Mouse (Mus musculus): ENCODE results near the gene Adra1b. TPM values are rescaled to one million over a fixed set of nuclear protein-coding genes. Genes with fewer than 3 reads are reported as not detected.

Adra1b gene
- polyA plus RNA-seq, 1 experiment from 2014 or later, result 6.1 TPM

DNA sequence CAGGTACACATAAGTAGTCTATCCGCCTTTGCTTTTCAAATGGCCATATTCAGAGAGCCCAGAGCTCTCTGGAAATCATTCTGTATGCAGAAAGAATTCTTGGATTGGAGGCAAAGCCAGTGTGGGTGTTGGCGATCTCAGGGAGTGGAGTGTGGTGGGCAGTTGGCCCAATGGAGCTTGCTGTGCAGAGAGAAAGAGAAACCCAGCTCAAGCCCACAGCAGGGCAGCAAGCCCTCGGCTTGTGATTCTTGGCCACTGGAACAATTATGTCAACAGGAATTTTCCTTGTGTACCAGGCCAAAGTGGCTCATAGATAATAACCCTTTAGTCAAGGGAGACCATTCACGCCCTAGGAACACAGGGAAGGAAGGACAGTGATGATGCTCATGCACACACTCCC lies 53.0 kb downstream of the Adra1b start:
- H3K4me2 ChIP-seq, result no peak overlapping the region
- no peaks in the 10 kb centered on the region for H3K36me3 ChIP-seq
- no peak for ATAC-seq (ENCODE audit: insufficient number of reproducible peaks, low FRiP score)
- H3K27ac ChIP-seq (ENCODE audit: poor library complexity, severe bottlenecking), result no peak overlapping the region
- no peak overlapping the region for H3K4me3 ChIP-seq
- H3K9ac ChIP-seq, result no peak overlapping the region
- H3K27me3 ChIP-seq (replicated peaks), result no peaks in the 10 kb centered on the region
- no peaks in the 10 kb centered on the region for H3K9me3 ChIP-seq (replicated peaks)
- WGBS, result 74% methylated on average over 4 of the region's 4 CpGs
- 0 out of 2 replicates have a peak, but pooled peaks cover 4% of the 10 kb centered on the region for H3K4me1 ChIP-seq (replicated peaks)

DNA sequence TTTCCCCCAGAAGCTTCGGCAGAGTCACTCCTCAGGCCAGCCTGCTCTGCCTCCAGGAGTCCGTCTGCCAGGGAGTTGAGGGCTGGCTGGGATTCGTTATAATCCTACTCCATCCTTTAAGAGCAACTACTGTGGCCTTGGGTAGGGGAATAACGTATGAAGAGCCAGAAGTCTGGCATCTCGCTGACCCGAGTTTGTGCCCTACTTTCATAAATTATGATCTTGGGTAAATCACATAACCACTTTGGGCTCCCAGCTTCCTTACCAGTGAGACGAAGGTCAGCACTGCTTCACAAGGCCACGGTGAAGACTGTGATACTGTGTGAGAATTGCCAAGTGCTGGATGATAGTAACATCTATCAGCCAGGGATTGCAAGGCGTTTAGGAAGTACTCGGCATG lies 59.4 kb downstream of the Adra1b start:
- H3K27ac ChIP-seq (ENCODE audit: poor library complexity, severe bottlenecking), result no peak overlapping the region
- 65% methylated on average over 10 of the region's 10 CpGs for WGBS

GRCm38 (mm10) chr11:43840491-43840890 lies 60.5 kb downstream of the Adra1b start:
- Histone ChIP-seq H3K4me2 (no peak overlapping the region), H3K27me3 (replicated peaks) (peaks cover 16% of the 10 kb centered on the region; the same call in 1 of the 2 replicates), H3K4me3 (no peak overlapping the region), H3K9ac (no peak overlapping the region), H3K4me1 (replicated peaks) (peaks cover 4% of the 10 kb centered on the region), H3K36me3 (no peaks in the 10 kb centered on the region), H3K9me3 (replicated peaks) (no peaks in the 10 kb centered on the region), H3K27ac (ENCODE audit: poor library complexity, severe bottlenecking) (no peak overlapping the region)
- no peak for ATAC-seq (ENCODE audit: insufficient number of reproducible peaks, low FRiP score)
- 70% methylated on average over 6 of the region's 6 CpGs for WGBS

More for the DNA sequence above, 59.4 kb downstream of the Adra1b start:
- Histone ChIP-seq H3K27me3 (replicated peaks) (peaks cover 11% of the 10 kb centered on the region; the same call in 1 of the 2 replicates), H3K4me1 (replicated peaks) (no peaks in the 10 kb centered on the region), H3K36me3 (no peaks in the 10 kb centered on the region), H3K9me3 (replicated peaks) (no peaks in the 10 kb centered on the region), H3K9ac (no peak overlapping the region), H3K4me3 (no peak overlapping the region), H3K4me2 (no peak overlapping the region)
- no peak for ATAC-seq (ENCODE audit: insufficient number of reproducible peaks, low FRiP score)

GRCm38 (mm10) chr11:43835880-43836740 lies 64.9 kb downstream of the Adra1b start:
- peaks cover 24% of the 10 kb centered on the region for H3K27me3 ChIP-seq (replicated peaks)
- WGBS, result 4% methylated on average over 68 of the region's 68 CpGs
- H3K4me2 ChIP-seq, result peak overlapping the region; percentile 72
- peak overlapping the region; percentile 56 for H3K4me3 ChIP-seq
- H3K9ac ChIP-seq, result peak overlapping the region; percentile 67
- peak; percentile 88 for ATAC-seq (ENCODE audit: insufficient number of reproducible peaks, low FRiP score)
- H3K4me1 ChIP-seq (replicated peaks), result peaks cover 18% of the 10 kb centered on the region
- H3K9me3 ChIP-seq (replicated peaks), result no peaks in the 10 kb centered on the region
- no peaks in the 10 kb centered on the region for H3K36me3 ChIP-seq
- no peak overlapping the region for H3K27ac ChIP-seq (ENCODE audit: poor library complexity, severe bottlenecking)

- WGBS, result 88% methylated on average over 15 of the region's 15 CpGs
Observed at GRCm38 (mm10) chr11:43835456-43835855, 65.6 kb downstream of the Adra1b start.

DNA sequence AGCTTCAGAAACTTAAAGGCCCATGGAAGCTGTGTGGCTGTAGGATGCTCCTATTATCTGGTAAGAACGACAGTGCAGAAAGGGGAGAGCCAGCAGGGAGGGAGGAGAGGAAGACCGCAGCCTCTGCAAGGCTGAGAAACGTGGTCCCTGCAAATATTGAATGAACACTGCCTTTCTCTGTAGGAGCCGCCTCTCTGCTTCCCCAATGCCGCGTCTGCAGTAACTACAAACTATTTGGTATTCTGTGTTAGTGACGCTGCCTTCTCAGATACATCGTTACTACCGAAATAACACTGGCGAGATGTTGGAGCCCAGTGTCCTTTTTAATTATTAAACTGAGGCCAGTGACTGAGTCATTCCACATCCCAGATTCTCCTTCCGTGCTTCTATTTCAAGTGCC lies 66.5 kb downstream of the Adra1b start:
- WGBS, result 50% methylated on average over 11 of the region's 11 CpGs
- Histone ChIP-seq H3K36me3 (no peaks in the 10 kb centered on the region), H3K4me1 (replicated peaks) (peaks cover 18% of the 10 kb centered on the region), H3K4me2 (peak overlapping the region; percentile 72), H3K9ac (peak overlapping the region; percentile 52; the same call in 1 of the 2 replicates), H3K27ac (ENCODE audit: poor library complexity, severe bottlenecking) (no peak overlapping the region), H3K4me3 (peak overlapping the region; percentile 56), H3K9me3 (replicated peaks) (peaks cover under 1% of the 10 kb centered on the region; the same call in 1 of the 2 replicates), H3K27me3 (replicated peaks) (peaks cover 21% of the 10 kb centered on the region)
- no peak for ATAC-seq (ENCODE audit: insufficient number of reproducible peaks, low FRiP score)

More at GRCm38 (mm10) chr11:43835456-43835855, 65.6 kb downstream of the Adra1b start:
- no peaks in the 10 kb centered on the region for H3K36me3 ChIP-seq
- H3K4me1 ChIP-seq (replicated peaks), result peaks cover 18% of the 10 kb centered on the region
- H3K9me3 ChIP-seq (replicated peaks), result no peaks in the 10 kb centered on the region
- H3K4me3 ChIP-seq, result peak overlapping the region; percentile 56
- no peak for ATAC-seq (ENCODE audit: insufficient number of reproducible peaks, low FRiP score)
- H3K9ac ChIP-seq, result 0 out of 2 replicates have a peak overlapping the region, but pooled peaks have one; percentile 67
- no peak overlapping the region for H3K27ac ChIP-seq (ENCODE audit: poor library complexity, severe bottlenecking)
- H3K4me2 ChIP-seq, result peak overlapping the region; percentile 72
- peaks cover 23% of the 10 kb centered on the region for H3K27me3 ChIP-seq (replicated peaks)

- H3K27me3 ChIP-seq (replicated peaks), result peaks cover 12% of the 10 kb centered on the region
- no peak for ATAC-seq (ENCODE audit: insufficient number of reproducible peaks, low FRiP score)
- no peak overlapping the region for H3K4me3 ChIP-seq
- H3K9ac ChIP-seq, result no peak overlapping the region
- H3K4me1 ChIP-seq (replicated peaks), result peaks cover 18% of the 10 kb centered on the region
- H3K9me3 ChIP-seq (replicated peaks), result peaks cover 5% of the 10 kb centered on the region; the same call in 1 of the 2 replicates
- no peaks in the 10 kb centered on the region for H3K36me3 ChIP-seq
- WGBS, result 75% methylated on average over 4 of the region's 4 CpGs
- H3K27ac ChIP-seq (ENCODE audit: poor library complexity, severe bottlenecking), result no peak overlapping the region
- H3K4me2 ChIP-seq, result no peak overlapping the region
Observed at GRCm38 (mm10) chr11:43831530-43831929, 69.5 kb downstream of the Adra1b start.

- WGBS, result 87% methylated on average over 4 of the region's 4 CpGs
- no peak overlapping the region for H3K27ac ChIP-seq (ENCODE audit: poor library complexity, severe bottlenecking)
- no peaks in the 10 kb centered on the region for H3K27me3 ChIP-seq (replicated peaks)
- no peak for ATAC-seq (ENCODE audit: insufficient number of reproducible peaks, low FRiP score)
- peaks cover 5% of the 10 kb centered on the region; the same call in 1 of the 2 replicates for H3K9me3 ChIP-seq (replicated peaks)
- no peak overlapping the region for H3K4me3 ChIP-seq
- no peaks in the 10 kb centered on the region for H3K36me3 ChIP-seq
- H3K9ac ChIP-seq, result no peak overlapping the region
- peaks cover 12% of the 10 kb centered on the region for H3K4me1 ChIP-seq (replicated peaks)
- no peak overlapping the region for H3K4me2 ChIP-seq
Observed at GRCm38 (mm10) chr11:43826769-43827168, 74.2 kb downstream of the Adra1b start.

GRCm38 (mm10) chr11:43823349-43823748 lies 77.7 kb downstream of the Adra1b start:
- ATAC-seq (ENCODE audit: insufficient number of reproducible peaks, low FRiP score), result no peak
- Histone ChIP-seq H3K9ac (no peak overlapping the region), H3K27ac (ENCODE audit: poor library complexity, severe bottlenecking) (peak overlapping the region; percentile 54), H3K27me3 (replicated peaks) (no peaks in the 10 kb centered on the region), H3K36me3 (no peaks in the 10 kb centered on the region), H3K4me1 (replicated peaks) (peaks cover 28% of the 10 kb centered on the region), H3K9me3 (replicated peaks) (no peaks in the 10 kb centered on the region), H3K4me2 (no peak overlapping the region), H3K4me3 (no peak overlapping the region)
- 45% methylated on average over 5 of the region's 5 CpGs for WGBS

GRCm38 (mm10) chr11:43820552-43821460 lies 80.2 kb downstream of the Adra1b start:
- no peaks in the 10 kb centered on the region for H3K27me3 ChIP-seq (replicated peaks)
- peak overlapping the region; percentile 86 for H3K27ac ChIP-seq (ENCODE audit: poor library complexity, severe bottlenecking)
- H3K4me1 ChIP-seq (replicated peaks), result peaks cover 28% of the 10 kb centered on the region
- WGBS, result 32% methylated on average over 11 of the region's 11 CpGs
- no peaks in the 10 kb centered on the region for H3K36me3 ChIP-seq
- no peaks in the 10 kb centered on the region for H3K9me3 ChIP-seq (replicated peaks)
- H3K4me2 ChIP-seq, result peak overlapping the region; percentile 36
- peak; percentile 73 for ATAC-seq (ENCODE audit: insufficient number of reproducible peaks, low FRiP score)
- no peak overlapping the region for H3K4me3 ChIP-seq
- no peak overlapping the region for H3K9ac ChIP-seq

Measured in heart, embryonic 12.5 days (tissue).